Mouse (Mus musculus) liver, adult 2 months (tissue): Measurements from ENCODE around the gene A430078G23Rik. TPM values are rescaled to one million over a fixed set of nuclear protein-coding genes. Genes with fewer than 3 reads are reported as not detected.

Experiments
- DNase-seq: peaks from one replicate; pipeline ENCODE4 v3.0.0-alpha.2; 2011; ENCODE audit warnings: low read depth, low spot score; ENCODE audit errors: extremely low read depth
- H3K27ac ChIP-seq: fragments of 200-500 bp; replicated peaks from 2 replicates; pipeline ENCODE4 v1.5.1; 2012; ENCODE audit warnings: low read depth, mild to moderate bottlenecking, control low read depth, inconsistent platforms, low read length; ENCODE audit not compliant: insufficient read depth
- H3K27me3 ChIP-seq: fragments of 200-500 bp; 2 replicates; pipeline ENCODE4 v1.6.1; 2012; ENCODE audit warnings: mild to moderate bottlenecking, moderate library complexity, low read length, inconsistent platforms; ENCODE audit not compliant: control insufficient read depth, insufficient read depth
- H3K36me3 ChIP-seq: fragments of 200-500 bp; 2 replicates; pipeline ENCODE4 v1.6.1; 2012; ENCODE audit warnings: low read length, inconsistent platforms; ENCODE audit not compliant: control insufficient read depth, insufficient read depth
- H3K4me1 ChIP-seq: fragments of 200-500 bp; 2 replicates; pipeline ENCODE4 v1.6.1; 2011; ENCODE audit warnings: low read length; ENCODE audit not compliant: control insufficient read depth, insufficient read depth
- H3K4me3 ChIP-seq: fragments of 200-500 bp; 2 replicates; pipeline ENCODE4 v1.5.1; 2011; ENCODE audit warnings: low read depth, mild to moderate bottlenecking, control low read depth, low read length, moderate library complexity; ENCODE audit not compliant: insufficient read depth
- H3K79me2 ChIP-seq: fragments of 200-500 bp; 2 replicates; pipeline ENCODE4 v1.6.1; 2012; ENCODE audit warnings: inconsistent platforms, mild to moderate bottlenecking, low read length, moderate library complexity; ENCODE audit not compliant: control insufficient read depth, insufficient read depth
- H3K9ac ChIP-seq: fragments of 200-500 bp; 2 replicates; pipeline ENCODE4 v1.6.1; 2012; ENCODE audit warnings: low read depth, mild to moderate bottlenecking, control low read depth, inconsistent platforms, low read length
- CTCF ChIP-seq: fragments of 200-500 bp; IDR thresholded peaks from 2 replicates; pipeline ENCODE4 v1.5.1; 2011; ENCODE audit warnings: low read depth, low read length, control low read depth
- POLR2A ChIP-seq: fragments of 200-500 bp; IDR thresholded peaks from 2 replicates; pipeline ENCODE4 v1.6.1; 2011; ENCODE audit warnings: low read length, control low read depth; ENCODE audit not compliant: insufficient read depth; ENCODE audit errors: extremely low read depth
- WGBS: fragments of 180-500 bp; shearing (Covaris S2); methylation state at CpG from one replicate; pipeline ENCODE4 v1.1.7; 2018; 5-methylcytosine and 5-hydroxymethylcytosine counted together
- polyA plus RNA-seq: library from polyadenylated mRNA; depleted of rRNA; stranded (reverse); fragments of >200 nt; gene quantifications from 2 replicates; pipeline ENCODE4 v1.2.3, GENCODE M21; 2012
- total RNA-seq: library from RNA; depleted of rRNA; stranded (reverse); fragments of >200 nt; gene quantifications from 2 replicates; pipeline ENCODE4 v1.2.3, GENCODE M21; 2014

The A430078G23Rik gene
- total and polyA plus RNA-seq, 2 experiments: 0.53 to 0.74 TPM

DNA sequence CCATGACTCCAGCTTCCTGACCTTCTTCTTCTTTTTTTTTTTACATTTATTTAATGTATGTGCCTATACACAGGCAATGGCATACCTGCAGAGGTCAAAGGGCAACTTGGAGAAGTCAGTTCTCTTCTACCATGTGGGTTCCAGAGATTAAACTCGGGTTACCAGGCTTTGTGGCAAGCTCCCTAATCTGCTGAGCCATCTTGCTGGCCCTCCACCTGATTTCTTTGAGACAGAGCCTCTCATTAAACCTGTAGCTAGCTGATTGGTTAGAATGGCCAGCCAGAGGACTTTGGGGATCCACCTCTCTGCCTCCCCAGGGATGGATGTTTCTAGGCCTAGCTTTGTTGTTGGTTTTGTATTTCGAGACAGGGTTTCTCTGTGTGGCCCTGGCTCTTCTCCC, 57.9 kb downstream of the A430078G23Rik start:
- no peak for DNase-seq
- Histone ChIP-seq H3K27ac (peak overlapping the region; percentile 56), H3K27me3 (no peaks in the 10 kb centered on the region), H3K79me2 (peaks cover 26% of the 10 kb centered on the region), H3K4me3 (no peak overlapping the region), H3K4me1 (peaks cover 40% of the 10 kb centered on the region), H3K9ac (no peak overlapping the region), H3K36me3 (no peaks in the 10 kb centered on the region)
- TF ChIP-seq POLR2A (no peak), CTCF (no peak)
- WGBS: 62% methylated on average over 2 of the region's 2 CpGs

DNA sequence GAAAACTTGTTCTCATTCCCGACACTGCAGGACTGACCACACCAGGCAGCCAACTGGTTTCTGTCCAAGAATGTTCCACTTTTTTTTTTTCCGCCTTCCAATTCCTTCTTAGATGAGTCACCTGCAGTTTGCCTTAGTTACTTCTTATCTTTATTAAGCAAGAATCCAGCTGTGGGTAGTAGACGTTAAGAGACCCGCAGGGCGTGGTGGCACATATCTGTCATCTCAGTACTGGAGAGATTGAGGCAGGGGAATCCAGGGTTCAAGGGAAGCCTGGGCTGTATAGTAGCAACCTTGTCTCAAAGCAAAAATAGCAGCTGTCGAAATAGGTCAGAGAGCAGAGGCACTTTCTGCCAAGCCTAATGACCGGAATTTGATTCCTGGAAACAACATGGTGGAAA, 58.7 kb downstream of the A430078G23Rik start:
- Histone ChIP-seq H3K27me3 (no peaks in the 10 kb centered on the region), H3K79me2 (peaks cover 19% of the 10 kb centered on the region; the same call in 1 of the 2 replicates), H3K4me1 (peaks cover 46% of the 10 kb centered on the region), H3K9ac (no peak overlapping the region), H3K36me3 (no peaks in the 10 kb centered on the region), H3K27ac (peak overlapping the region; percentile 56), H3K4me3 (no peak overlapping the region)
- peak; percentile 95 for DNase-seq
- TF ChIP-seq CTCF (no peak), POLR2A (no peak)
- WGBS: 18% methylated on average over 7 of the region's 7 CpGs

DNA sequence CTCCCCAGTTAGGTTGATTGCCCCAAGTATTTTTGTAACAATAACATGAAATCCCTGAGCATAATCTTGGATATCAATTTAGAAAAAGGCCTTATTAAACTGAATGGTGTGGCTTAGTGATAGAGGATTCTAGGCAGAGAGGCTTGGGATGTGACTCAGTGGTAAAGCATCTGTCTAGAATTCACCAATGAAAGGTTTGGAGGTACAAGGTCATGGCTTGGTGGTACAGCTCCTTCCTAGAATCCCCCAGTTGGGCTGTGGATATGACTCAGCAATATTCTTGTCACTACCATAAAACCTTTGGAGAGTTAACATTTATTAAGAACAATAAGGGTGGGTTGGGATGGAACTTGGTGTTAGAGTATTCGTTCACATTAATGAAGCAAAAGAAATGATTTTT, 59.6 kb downstream of the A430078G23Rik start:
- 92% methylated on average over 1 of the region's 1 CpGs for WGBS
- no peak overlapping the region for H3K9ac ChIP-seq
- H3K4me3 ChIP-seq: no peak overlapping the region
- H3K27me3 ChIP-seq: no peaks in the 10 kb centered on the region
- peaks cover 50% of the 10 kb centered on the region for H3K4me1 ChIP-seq
- H3K36me3 ChIP-seq: no peaks in the 10 kb centered on the region
- no peak overlapping the region for H3K27ac ChIP-seq
- DNase-seq: no peak
- TF ChIP-seq POLR2A (no peak), CTCF (no peak)
- peaks cover 10% of the 10 kb centered on the region; the same call in 1 of the 2 replicates for H3K79me2 ChIP-seq

DNA sequence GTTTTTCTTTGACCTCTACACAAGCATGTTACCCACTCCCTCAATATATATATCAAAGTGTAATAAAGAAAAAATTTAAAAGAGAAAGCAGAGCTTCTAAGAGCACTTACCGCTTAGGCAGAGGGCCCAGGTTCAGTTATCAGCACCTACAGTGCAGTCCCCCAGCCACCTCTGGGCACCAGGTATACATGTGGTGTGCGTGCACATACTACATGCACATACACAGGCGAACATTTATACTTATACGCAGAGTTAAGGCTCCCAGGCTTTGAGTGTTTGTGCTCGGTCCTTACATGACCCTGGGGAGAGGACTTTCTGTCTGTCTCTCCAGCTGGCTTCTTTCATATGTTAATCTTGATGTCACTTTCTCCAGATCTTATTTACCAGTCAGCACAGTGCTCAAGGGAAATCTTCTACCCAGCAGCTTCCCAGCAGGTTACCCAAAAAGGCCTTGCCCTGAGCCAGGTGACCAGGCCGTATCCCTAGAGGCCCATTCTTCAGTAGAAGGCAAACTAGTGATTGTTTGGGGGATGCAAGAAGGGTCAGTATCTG, 61.5 kb downstream of the A430078G23Rik start:
- no peak for TF ChIP-seq CTCF
- no peak for TF ChIP-seq POLR2A
- Histone ChIP-seq H3K79me2 (peaks cover 21% of the 10 kb centered on the region), H3K27ac (peak overlapping the region; percentile 59), H3K4me1 (peaks cover 52% of the 10 kb centered on the region), H3K9ac (no peak overlapping the region), H3K36me3 (no peaks in the 10 kb centered on the region), H3K27me3 (no peaks in the 10 kb centered on the region), H3K4me3 (no peak overlapping the region)
- DNase-seq: no peak
- WGBS: 88% methylated on average over 6 of the region's 6 CpGs

DNA sequence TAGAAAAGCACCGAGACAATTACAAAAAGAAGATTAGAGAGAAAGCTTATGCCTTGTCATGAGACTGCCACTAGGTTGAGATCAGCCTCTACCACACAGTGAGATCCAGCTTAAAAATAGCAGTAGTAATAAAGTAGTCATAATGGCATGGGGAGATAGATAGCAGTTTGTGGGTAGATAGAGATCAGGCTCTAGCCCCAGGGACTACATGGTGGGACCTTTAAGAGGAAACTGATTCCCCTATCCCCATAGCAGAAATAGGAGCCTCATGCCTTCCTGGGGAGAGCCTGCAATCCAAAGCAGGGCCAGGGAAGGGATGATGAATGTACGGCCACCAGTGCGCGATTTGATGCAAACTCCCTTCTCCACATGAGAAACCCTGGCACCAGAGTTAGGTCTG, 62.0 kb downstream of the A430078G23Rik start:
- Histone ChIP-seq H3K27ac (peak overlapping the region; percentile 78), H3K79me2 (peaks cover 22% of the 10 kb centered on the region), H3K36me3 (no peaks in the 10 kb centered on the region), H3K4me3 (no peak overlapping the region), H3K27me3 (no peaks in the 10 kb centered on the region), H3K9ac (0 out of 2 replicates have a peak overlapping the region, but pooled peaks have one; percentile 20), H3K4me1 (peaks cover 52% of the 10 kb centered on the region)
- TF ChIP-seq CTCF: no peak
- no peak for TF ChIP-seq POLR2A
- DNase-seq: no peak
- WGBS: 44% methylated on average over 4 of the region's 4 CpGs

DNA sequence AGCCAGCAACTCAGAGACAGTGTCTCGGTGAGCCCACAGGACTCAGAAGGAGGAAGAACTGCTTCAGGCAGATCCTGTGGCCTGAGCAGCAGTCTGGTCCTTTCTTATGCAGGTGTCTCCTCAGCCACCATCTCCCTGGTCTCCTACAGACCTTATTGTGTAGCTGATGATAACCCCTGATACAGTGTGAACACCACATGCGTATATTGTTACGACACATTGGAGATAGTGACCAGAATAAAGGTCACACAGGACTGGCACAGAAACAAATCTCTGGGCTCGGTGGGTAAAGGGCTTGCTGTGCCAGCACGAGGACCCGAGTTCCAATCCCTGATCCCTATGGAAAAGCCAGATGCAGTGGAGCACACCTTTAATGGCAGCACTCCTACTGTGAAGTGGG, 62.4 kb downstream of the A430078G23Rik start:
- H3K9ac ChIP-seq: peak overlapping the region; percentile 49; the same call in 1 of the 2 replicates
- WGBS: 25% methylated on average over 6 of the region's 6 CpGs
- peaks cover 52% of the 10 kb centered on the region for H3K4me1 ChIP-seq
- H3K27me3 ChIP-seq: no peaks in the 10 kb centered on the region
- no peak for TF ChIP-seq CTCF
- TF ChIP-seq POLR2A: no peak
- H3K79me2 ChIP-seq: peaks cover 22% of the 10 kb centered on the region
- H3K4me3 ChIP-seq: no peak overlapping the region
- no peaks in the 10 kb centered on the region for H3K36me3 ChIP-seq
- peak; percentile 88 for DNase-seq
- H3K27ac ChIP-seq: peak overlapping the region; percentile 78
